Mouse (Mus musculus): ENCODE measurements around the gene Gga1. TPM values are rescaled to one million over a fixed set of nuclear protein-coding genes. Genes with fewer than 3 reads are reported as not detected.

The Gga1 gene
- polyA plus RNA-seq (2017; shearing (Covaris generic)): 76.2 TPM

DNA sequence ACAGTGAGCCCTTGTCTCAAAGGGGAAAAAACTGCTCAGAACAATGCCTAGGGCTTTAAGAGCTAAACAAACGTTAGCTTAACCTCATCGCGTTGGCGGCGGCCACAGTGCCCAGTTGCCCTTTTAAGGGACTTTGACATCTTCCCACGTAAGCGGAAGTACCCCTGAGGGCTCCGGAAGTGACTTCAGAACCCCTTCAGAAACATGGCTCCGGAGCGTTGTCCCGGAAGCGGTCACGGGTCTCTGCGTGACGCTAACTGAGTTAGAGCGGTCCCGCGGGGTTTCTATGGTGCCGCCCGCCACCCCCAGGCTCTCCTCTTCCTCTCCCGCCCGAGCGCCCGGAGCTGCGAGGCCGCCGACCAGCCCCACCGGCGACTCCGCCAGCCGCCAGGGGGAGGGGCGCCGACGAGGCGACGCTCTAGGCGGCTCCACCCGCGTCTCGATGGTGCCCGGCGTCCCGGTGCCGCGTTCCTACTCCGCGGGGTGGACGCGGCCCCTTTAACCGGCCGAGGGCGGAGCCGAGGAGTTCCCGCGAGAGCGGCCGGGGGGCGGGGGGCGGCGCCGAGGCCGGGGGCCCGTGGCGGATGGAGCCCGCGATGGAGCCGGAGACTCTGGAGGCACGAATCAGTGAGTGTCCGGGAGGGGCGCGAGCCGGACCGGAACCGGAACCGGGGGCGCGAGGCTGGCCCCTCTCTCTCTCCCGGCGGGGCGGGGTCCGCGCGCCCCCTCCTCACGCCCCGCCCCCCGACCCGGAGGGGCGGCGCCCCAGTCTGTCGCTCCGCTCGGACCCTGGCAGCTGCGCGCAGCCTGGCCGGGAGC lies at the start of gene Gga1:
TSS of gene Gga1 (plus strand) at position 200 of the 819 bp plus-strand sequence.

DNA sequence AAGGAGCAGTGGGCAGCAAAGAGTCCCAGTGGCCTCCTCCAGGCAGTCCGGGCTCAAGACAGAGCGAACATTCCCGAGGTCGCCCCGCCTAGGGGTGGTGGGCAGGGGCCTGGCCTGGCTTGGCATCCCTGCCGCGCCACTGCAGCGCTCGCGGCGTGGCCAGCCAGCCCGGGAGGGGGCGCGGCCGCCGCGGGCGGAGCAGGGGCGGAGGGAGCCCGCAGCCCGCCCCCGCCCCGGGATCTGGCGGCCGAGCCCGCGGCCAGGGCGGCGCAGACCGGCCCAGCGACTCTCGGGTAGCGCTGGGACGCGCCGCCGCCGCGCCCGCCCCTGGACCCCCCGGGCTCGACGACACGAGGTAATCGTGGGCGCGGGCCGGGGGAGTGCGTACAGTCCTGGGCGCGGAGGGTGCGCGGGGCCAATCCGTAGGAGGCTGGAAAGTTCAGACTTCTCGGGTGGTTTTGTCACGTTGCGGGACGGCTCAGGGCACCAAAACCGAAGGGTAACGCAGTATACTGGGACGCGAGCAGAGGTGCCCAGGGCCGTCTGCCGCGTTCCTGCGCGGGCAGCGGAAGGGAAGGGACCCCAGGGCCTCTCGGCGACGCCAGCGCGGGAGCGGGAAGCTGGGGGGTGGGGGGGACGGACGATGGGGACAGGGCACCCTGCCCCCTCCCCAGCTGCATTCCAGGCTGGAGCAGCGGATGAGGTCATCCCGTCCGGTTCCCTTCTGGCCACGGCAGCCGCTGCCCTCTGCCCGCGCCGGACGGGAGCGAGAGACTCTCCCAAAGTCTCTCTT lies 34.4 kb upstream of the Gga1 start, which contains the start of gene Cdc42ep1:
TSS of gene Cdc42ep1 (plus strand) at position 254 of the 793 bp plus-strand sequence.

DNA sequence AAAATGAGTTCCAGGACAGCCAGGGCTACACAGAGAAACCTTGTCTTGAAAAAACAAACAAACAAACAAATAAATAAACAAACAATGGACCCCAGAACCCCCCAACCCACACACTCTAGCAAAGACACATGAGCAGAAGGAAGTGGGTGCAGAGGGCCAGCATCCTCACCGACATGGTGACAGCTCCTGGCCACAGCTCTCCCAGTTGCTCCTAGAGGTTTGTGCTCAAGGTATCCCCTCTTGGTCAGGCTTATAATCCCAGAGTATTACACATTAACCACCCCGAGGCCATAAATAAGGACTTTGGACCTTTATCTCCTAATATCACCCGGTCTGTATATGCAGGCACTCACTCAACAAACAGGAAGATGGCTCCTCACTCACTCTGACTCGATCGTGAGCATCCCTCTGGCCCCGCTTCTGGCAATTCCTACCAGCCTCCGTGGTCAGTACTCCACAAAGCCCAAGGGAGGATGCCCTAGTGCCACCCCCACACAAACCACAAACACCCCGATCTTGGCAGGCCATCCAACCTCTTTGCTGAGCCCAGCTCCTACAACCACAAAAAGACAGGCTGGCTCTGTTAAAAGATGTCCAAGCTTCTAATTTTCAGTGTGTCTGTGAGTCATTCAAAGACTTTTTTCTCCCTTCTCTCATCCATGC lies 21.6 kb upstream of the Gga1 start, which contains the start of gene Lgals2:
TSS of gene Lgals2 (minus strand) at position 227 of the 663 bp plus-strand sequence.

DNA sequence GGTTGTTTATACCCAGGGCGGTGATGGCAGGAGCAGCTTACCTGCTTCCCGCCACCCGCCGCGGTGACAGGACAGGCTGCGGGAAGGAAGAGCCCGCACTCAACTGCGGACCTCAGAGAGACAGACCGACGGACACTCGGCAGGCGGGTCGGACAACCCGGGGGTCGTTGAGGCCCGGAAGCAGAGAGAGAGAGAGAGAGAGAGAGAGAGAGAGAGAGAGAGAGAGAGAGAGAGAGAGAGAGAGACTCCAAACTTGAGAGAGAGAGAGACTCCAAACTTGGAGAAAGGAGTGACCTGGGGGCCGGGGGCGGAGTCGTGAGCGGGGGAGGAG lies 22.4 kb downstream of the Gga1 start, which contains the start of gene Gm49510:
TSS of gene Gm49510 (plus strand) at position 259 of the 331 bp plus-strand sequence.

DNA sequence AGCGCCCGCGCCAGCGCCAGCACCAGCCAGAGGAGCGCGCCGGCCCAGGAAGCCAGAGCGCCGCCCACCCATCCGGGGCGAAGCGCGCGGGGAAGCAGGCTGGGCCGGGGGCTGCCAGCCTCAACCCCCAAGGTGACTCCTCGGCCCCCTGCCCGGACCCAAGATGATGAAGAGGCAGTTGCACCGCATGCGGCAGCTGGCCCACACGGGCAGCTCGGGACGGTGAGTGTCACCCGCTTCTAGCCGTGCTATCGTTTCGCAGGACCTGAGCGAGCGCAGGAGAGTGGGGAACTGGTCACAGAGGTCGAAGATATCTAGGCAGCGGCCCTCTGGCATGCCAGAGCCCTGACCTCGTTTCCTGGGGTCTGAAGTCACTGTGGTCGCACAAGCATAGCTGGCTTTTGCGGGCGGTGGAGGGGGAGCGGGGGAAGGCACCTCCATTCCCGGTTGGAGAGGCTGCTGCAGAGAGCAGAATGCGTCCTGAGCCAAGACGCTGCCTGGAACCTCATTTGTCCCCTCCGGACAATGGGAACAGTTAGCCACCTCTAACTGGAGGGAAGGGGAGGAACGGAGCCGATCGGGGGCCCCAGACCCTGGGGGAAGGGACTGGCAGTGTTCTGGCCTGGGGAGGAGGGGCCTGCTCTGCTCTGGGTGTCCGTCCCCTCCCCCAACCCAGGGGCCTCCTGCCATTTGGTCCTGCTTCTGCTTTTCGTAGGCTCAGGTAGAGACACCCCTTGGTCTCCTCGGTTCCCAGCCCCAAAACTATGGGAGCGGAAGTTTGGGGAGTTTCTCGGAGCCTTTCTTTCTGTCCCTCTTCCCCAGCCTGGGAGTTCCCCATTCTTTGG lies 23.0 kb downstream of the Gga1 start, which contains the start of gene Sh3bp1:
TSS of gene Sh3bp1 (plus strand) at position 29 of the 845 bp plus-strand sequence.

DNA sequence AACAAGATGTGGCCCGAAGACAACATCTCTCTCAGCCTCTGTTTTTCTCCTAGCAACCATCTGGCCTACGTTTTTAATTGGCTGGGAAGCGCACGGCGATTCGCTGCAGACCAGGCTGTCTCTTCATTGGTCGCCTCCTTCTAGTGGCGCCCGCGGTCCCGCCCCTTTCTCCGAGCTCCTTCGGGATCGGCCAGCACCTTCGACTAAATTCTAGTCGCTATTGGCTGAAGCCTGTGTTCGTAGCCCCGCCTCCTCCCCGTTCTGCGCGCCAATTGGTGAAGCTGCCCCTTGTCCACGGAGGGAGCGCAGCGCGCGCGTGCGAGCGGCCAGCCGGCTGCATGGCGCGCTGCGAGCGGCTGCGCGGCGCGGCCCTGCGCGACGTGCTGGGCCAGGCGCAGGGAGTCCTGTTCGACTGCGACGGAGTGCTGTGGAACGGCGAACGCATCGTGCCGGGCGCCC lies 36.7 kb downstream of the Gga1 start, which contains the start of gene Pdxp:
TSS of gene Pdxp (plus strand) at position 288 of the 459 bp plus-strand sequence.

DNA sequence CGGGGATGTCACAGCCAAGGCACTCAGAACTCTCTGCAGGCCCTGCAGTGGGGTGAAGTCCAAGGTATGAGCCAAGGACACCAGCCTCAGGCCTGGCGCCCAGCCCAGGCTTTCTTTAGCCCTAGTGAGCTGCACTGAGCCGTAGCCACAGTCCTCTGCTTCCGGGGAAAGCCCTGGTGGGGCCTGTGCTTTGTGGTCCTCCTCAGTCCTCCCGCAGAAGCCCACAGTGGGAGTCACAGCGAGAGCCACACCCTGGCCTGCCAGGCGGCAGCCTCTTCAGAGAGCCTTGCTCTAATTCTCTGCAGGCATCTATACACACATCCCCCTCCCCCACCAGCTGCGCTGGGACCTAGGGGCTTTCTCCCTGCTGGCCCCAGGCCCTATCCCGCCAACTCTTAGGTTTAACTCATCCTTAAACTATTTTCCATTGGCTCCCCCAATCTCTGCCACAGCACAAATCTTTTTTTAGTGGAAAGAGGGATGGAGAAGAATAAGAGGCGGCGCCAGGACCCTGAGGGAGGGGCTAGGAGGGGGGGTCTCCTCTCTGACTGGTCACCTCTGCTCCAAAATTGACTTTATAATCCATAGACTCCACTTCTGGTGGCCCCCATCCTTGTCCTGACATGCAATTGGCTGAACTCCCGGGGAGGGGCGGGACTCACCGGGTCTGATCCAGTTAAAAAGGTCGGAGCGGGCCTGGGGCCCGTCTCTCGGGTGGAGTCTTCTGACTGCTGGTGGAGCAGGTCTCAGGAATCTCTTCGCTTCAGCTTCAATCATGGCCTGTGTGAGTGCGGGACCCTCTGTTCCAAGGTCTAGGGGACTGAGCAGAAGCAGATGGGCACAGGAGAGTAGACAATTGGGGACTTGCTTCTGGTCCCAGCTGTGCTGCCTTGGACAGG lies 49.3 kb downstream of the Gga1 start, which contains the start of gene Lgals1:
TSS of gene Lgals1 (plus strand) at position 705 of the 899 bp plus-strand sequence.

DNA sequence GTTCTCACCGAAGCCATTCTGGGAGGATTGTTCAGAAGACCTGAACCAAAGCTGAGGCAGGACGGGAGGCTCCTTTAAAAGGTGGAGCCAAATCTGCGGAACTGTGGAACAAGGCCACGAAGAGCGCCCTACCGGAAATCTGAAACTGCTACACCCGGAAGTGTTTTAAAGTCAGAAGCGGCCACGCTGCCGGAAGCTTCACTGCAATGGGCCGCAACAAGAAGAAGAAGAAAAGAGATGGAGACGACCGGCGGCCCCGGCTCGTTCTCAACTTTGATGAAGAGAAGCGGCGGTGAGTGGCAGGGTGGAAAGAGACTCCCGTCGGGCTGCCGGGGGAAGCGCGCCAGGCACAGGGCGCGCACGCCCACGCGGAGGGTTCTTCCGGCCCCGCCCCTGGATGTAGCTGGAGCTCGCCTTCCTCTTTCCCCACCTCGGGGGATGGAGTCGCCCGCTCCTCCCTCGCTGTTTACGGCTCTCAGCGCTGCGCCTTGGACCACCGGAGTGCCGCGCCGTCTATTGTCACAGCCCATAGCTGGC lies 57.9 kb downstream of the Gga1 start, which contains the start of gene Nol12:
TSS of gene Nol12 (plus strand) at position 150 of the 537 bp plus-strand sequence.

Other genes with a start within 250 kb of the Gga1 start
- gene Elfn2, start 158.4 kb upstream of the Gga1 start, polyA plus RNA-seq (2017; shearing (Covaris generic)): not detected
- gene Mfng, start 103.7 kb upstream of the Gga1 start, polyA plus RNA-seq (2017; shearing (Covaris generic)): 120 TPM
- 0.26 TPM for gene Card10, start 74.1 kb upstream of the Gga1 start, polyA plus RNA-seq (2017; shearing (Covaris generic))
- gene Cdc42ep1, start 34.6 kb upstream of the Gga1 start, polyA plus RNA-seq (2017; shearing (Covaris generic)): 0.14 TPM
- gene Lgals2, start 21.7 kb upstream of the Gga1 start, polyA plus RNA-seq (2017; shearing (Covaris generic)): not detected
- 1.9 TPM for gene Gm49510, start 22.5 kb downstream of the Gga1 start, polyA plus RNA-seq (2017; shearing (Covaris generic))
- 194 TPM for gene Sh3bp1, start 22.6 kb downstream of the Gga1 start, polyA plus RNA-seq (2017; shearing (Covaris generic))
- 10.2 TPM for gene Pdxp, start 36.7 kb downstream of the Gga1 start, polyA plus RNA-seq (2017; shearing (Covaris generic))
- gene Lgals1, start 49.5 kb downstream of the Gga1 start, polyA plus RNA-seq (2017; shearing (Covaris generic)): 102 TPM
- 31.9 TPM for gene Nol12, start 57.7 kb downstream of the Gga1 start, polyA plus RNA-seq (2017; shearing (Covaris generic))
- gene Triobp, start 70.5 kb downstream of the Gga1 start, polyA plus RNA-seq (2017; shearing (Covaris generic)): 51.9 TPM
- 11.4 TPM for gene H1f0, start 151.3 kb downstream of the Gga1 start, polyA plus RNA-seq (2017; shearing (Covaris generic))
- gene Galr3, start 164.7 kb downstream of the Gga1 start, polyA plus RNA-seq (2017; shearing (Covaris generic)): not detected
- 51.8 TPM for gene Ankrd54, start 185.7 kb downstream of the Gga1 start, polyA plus RNA-seq (2017; shearing (Covaris generic))
- 113 TPM for gene Eif3l, start 198.0 kb downstream of the Gga1 start, polyA plus RNA-seq (2017; shearing (Covaris generic))
- gene Micall1, start 231.7 kb downstream of the Gga1 start, polyA plus RNA-seq (2017; shearing (Covaris generic)): 46.2 TPM